Mouse (Mus musculus): ENCODE measurements at regions not wholly inside any gene's neighbourhood (a gene's known extent, or its start where the extent isn't known, plus 50 kb on each side); places are given as distances from the start of the nearest gene placed in this dataset.

DNA sequence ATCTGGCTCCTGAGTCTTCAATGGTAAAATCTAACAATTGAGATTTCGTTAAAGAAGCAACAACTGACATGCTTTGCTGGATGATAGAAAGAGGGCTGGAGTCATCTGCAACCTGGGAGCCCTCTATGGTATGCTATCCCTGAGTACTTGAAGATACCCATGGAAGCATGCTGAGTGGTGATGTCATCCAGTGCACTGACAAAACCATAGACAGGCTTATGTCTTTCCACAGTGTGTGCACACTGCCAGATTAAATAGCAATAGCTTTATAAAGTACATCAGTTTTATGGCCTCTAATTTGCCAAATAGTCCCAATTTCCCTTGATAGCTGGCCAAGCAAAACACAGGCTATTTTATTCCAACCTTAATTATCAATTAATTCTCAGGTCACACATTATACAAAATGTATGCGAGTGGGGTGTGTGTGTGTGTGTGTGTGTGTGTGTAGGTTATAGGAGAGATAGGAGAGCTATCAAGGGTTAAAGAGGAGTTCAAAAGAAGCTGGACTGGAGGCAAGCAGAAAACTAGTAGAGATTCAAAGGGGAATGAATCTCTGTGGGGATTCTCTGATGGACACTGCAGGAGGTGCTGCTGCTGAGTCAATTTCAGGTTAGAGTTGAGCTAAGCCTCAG lies 80.1 kb upstream of the Iqsec3 start:
- no peak for TF ChIP-seq CTCF (IDR thresholded peaks at IDR 0.05; ENCODE audit: control insufficient read depth, insufficient read depth, insufficient read length)
- no peak for TF ChIP-seq MYOG (IDR thresholded peaks at IDR 0.05; ENCODE audit: control insufficient read depth, extremely low read depth, insufficient read length)
- TF ChIP-seq USF1 (IDR thresholded peaks at IDR 0.05; ENCODE audit: low read depth): no peak
- TF ChIP-seq MYOD1 (IDR thresholded peaks at IDR 0.05; ENCODE audit: control insufficient read depth, insufficient read length, low read depth): no peak
- no peak for TF ChIP-seq MAX (IDR thresholded peaks at IDR 0.05)

Data from C2C12 (cell line).